Mouse (Mus musculus) frontal cortex, postnatal 36 days (tissue): ENCODE results near the gene Ddx10.
A peak's percentile ranks its signal among the peaks of the same experiment; 100 is the strongest.

ENCODE experiments used
- DNase-seq, 2 experiments: peaks; one replicate each; pipeline ENCODE4 v3.0.0; 2022; ENCODE audit warnings: low spot score in 2 of 2

The Ddx10 gene

DNA sequence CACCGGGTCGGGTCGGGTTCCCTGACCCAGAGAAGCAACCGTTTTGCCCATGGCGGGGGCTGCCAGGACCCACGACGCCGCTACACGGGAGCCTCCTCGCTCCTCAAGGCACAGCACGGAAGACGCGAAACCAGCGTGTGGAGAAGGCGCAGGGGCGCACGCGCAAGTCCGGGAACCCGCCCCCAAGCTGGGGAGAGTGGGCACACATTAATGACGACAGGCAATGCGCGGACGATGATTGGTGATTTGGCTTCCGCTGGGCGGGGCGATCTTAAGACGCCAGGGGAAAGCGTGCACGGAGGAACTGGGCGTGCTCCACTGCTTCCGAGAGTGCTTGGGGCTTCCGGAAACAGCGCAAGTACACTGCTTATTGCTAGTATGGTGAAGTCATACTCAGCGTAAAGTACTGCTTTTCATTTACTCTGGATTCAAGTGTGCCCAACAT is at the start of gene Ddx10:
Gene Ddx10, minus strand, starts transcription at position 101 of the 445 bp plus-strand sequence.
- peak; percentile 99 for DNase-seq

DNA sequence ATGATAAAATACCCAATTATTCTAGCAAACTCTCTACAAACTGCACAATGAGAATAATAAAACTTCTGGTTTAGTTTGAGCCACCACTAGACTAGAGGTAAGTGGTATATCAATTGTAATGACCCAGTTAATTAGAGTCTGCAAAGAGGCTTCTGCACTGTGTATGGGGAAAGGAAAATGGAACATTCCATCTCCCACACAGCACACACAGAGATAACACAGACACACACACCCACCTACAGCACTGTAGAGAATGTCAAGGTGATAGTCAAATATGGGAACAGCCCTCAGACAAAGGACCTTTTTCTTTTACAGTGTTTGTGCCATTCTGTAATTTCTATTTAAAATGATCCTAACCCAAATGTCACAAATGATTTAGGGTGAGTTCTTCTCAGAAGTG is 45.0 kb upstream of the Ddx10 start:
- DNase-seq = no peak

DNA sequence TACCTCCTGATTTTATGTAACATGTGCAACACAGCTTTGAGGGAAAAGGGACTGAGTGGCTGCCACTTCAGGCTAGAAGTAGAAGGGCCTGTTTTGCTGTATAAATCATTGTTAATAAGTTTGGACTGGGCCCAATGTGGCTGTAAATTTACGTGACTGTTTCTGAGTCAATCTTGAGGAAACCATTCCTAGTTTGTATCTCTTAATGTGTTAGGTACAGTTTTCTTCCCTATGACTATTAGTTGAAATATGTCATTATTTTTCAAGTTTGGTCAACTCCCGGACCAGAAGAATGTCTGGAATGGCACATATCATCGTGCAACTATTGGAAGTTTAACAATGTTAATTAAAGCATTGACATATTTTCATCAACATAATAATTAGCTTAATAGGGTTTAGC is 42.2 kb upstream of the Ddx10 start:
- DNase-seq = no peak

DNA sequence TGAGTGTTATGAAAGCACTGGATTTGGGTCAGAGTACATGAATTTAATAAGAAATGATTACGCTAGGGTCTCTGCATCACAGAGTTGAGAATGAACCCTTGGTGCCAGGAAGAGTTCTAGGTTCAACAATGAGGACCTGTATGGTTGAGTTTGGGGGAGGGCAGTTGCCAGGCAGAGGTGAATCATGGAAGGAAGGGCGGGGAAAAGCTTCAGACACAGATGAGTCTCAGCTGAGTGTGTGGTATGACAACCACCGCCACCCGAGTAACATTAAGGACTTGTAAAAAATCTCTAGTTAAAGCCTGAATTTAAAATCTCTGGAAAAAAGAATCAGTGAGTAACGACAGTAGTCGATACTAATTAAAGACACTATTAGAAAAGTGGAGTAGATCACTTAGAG is 38.9 kb upstream of the Ddx10 start:
- no peak for DNase-seq

DNA sequence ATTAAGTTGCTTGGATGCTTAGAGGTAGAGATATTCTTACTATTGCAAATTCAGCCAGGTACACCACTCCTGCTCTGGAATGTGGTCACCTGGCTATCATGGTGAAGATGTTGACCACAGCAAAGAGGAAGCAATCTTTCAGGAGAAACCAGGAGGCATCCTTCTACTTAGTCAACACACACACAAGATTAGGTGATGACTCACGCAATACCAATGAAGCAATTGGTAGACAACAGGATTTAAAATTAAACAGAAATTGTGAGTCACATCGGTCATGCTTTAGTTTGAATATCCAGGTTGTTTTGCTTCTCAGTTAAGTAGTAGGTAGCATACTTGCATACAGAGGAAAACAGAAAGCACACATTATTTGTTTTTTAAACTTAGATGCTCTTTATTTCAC is 31.1 kb upstream of the Ddx10 start:
- no peak for DNase-seq

DNA sequence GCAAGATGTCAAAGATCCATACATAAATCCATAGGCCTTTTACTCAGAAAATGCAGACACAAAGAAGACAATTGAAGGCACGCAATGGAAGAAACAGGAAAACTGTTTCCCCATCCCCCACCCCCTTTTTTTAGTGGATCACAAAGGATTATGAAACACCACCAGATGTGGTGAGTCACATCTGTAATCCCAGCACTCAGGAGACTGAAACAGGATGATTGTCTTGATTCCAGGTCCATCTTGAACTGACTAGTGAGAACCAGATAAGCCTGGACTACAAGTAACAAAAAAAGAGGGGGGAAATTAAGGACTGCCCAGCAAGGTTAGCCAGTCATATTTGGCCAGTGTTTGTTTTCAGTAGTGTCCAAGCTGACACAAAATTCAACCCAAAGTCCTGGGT is 28.5 kb upstream of the Ddx10 start:
- DNase-seq = no peak

DNA sequence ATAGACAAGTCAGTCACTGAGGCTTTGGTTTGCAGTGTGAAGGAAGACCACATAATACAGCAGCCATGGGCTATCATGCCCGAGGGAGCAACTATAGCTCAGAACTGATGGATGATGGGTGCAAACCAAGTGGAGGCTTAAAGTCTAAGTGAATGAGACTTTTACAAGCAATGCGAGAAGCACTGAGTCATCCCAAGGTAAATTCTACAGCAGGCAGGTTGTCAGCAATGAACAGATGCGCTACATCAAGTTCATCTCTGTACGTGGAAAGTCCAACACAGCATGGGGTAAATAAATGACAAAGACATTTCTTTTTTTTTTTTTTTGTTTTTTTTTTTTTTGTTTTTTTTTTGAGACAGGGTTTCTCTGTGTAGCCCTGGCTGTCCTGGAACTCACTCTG is 24.9 kb upstream of the Ddx10 start:
- DNase-seq = no peak

DNA sequence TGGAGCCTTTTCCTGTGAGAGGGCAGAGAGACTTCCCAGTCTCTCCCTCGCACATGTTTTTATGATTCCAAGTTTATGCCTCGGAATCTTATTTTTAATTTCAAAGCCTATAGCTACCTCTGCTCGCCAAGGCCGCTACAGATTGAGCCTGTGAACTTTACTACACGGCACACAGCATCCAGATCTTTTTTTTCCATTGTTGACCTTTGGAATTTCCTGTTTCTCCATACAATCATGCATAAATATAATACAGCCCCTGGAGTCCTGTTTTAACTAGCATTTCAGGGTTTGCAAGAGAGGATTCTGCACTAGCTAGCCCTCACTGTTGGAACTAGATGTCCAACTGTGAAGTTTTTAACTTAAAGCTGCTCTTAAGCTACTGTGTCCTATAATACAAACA is 24.4 kb upstream of the Ddx10 start:
- DNase-seq = no peak

DNA sequence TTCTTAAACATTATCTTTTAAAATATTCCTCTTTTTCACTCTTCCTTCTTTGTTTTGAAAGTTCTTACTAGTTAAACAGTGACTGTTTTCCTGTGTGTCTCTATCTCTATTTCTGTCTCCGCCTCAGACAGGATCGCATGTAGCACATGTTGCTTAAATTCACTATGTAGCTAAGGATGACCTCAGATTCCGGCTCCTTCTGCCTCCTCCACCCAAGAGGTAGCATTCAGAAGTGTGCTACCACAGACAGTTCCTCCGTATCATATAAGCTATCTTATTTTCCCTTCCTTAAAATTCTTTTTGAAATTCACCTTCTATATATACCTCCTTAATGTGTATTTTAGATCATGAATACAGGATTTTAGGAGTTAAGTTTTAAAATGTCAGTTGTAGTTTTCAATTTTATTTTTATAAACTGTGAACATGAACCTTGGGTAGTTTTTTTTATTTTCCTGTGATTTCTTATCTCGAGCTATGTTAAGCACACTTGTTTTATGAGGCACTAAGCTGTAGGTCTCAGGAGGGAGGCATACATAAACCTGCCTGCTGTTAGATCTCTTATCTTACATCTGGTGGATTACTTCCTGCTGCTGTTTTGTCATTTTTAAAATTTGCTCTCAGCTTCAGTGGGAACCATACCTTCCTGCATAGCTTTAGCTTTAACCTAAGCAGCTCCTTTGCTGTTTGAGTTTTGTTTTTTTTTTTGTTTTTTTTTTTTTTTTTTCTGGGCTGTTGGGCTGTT is 23.6 kb upstream of the Ddx10 start:
- DNase-seq = no peak

DNA sequence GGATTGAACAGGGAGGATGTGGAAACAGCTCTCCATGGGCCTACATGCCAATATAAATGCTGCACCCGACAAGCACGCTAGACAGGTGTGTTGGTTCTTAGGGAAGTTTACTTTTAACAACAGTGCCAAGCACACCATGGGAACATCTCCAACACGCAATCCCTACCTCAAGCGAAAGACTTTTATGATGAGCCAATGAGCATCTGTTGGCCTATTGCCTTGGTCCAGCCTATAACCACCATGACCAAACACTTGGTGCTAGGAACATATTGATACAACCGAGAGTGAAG is 21.6 kb upstream of the Ddx10 start:
- DNase-seq = no peak

DNA sequence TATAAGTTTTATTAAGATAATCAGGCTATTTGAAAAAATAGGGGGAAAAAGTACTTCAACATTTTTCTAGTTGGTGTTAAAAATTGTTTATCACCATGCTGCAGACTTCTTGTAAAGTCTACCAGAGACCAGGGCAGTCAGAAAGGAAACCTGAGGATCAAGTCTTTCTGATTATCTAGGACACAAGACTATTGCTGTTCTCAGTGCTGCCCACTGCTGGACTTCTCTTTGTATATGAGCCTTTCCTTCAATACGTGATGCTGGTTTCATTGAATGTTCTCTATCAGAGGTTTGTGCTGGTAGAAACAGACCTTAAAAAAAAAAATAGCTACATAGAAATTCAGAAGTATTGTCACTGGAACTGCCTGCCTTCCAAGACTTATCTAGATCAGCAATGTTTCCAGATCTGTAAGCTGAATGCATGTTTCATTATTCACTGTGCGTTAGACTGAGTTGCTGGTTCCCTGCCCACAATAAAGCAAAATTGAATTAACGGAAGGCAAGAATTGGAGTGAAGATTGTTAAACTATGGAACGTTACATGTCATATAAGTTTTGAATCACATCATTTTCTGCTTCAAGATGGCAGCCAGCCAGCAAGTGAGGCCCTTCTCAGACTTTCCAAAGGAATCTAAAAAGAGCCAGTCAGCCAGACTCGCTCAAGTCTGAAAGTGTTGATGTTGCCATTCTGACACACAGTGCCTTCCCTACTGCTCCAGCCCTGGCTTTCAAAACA is 21.0 kb upstream of the Ddx10 start:
- no peak for DNase-seq

DNA sequence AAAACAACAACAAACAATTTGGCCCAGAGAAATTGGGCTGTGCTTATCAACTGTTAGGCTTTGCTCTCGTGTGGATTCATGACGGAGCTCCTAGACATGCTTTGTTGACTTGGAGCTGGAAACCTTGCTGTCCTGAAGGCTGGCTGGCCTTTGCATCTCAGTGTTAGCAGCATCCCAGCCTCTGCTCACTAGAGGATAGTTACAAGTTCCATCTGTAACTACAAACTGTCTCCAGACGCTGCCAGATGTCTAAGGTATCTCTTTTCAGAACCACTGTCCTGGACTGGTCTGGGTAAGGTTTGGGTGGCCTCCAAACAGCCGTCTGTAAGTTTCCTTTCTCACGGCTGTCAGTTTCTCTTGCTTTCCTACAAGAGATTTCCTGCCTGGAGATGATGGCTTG is 20.2 kb upstream of the Ddx10 start:
- DNase-seq = no peak

DNA sequence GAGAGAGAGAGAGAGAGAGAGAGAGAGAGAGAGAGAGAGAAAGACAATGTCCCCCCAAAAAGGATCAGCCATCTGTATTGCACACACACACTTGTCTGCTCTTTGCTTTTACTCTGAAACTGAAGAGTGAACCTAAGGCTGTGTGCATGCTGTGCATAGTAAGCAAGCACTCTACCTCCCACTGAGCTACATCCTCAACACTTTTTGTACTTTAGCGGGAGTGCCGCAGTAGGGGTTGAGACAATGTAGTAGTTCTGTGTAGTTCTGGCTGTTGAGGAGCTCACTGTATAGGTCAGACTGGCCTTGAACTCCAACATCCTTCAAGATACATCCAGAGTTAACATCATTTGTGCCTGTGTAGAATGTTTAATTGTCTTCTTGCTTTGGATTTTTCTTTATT is 17.7 kb upstream of the Ddx10 start:
- DNase-seq = no peak

DNA sequence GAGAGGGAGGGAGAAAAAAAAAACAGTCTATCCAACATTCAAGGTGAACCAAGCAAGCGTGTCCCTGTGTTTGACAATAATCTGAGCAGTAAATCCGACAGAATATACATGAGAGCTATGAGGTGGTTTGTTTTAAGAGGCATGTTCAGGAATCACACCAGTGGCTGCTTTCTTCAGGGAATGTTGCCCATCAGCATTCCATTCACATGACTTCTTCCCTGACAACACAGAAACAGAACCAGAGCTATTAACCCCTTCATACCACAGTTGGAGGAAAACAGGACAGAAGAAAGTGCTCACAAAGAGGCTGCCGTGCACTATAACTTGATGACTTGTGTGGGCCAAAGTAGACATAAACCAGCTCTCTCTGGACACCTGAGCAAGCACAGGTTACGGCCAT is 16.5 kb upstream of the Ddx10 start:
- DNase-seq = no peak

DNA sequence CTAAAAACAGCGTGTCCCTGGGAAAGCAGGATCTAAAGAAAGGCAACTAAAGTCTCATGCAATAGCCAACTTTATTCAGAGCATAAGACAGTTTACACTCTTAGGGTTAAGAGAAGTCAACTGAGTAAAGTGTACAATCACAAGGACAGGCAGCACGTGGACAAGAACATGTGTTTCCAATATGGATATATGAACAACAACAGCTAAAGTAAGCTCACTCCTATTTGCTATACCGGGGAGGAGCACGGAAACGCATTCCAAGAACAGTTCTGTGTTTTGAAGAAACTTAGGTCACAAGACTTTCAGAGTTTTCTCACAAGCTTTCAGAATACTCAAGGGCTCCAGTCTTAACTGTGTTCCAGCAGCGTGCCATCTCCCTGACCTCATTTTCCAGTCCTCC is 10.3 kb upstream of the Ddx10 start:
- no peak for DNase-seq

DNA sequence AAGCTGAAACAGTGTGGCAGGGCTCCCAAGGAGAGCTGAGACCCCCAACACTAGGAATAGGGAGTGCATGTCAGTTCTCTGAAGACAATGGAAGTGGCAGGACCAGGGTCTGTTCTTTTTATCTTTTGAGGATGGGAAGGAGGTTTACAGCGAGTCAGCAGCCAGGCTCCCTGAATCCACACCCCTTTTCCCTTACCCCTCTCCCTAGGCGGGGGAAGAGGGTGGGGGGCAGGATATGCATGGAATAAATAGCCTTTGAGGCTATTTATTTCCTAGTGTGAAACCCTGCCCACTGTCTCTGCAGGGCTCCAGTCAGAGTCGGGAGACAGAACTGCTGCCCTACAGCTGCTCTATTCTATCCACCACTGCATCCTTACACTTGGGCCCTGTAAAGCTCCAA is 9.9 kb upstream of the Ddx10 start:
- peak in 1 of 2 experiments; percentile 41 for DNase-seq

DNA sequence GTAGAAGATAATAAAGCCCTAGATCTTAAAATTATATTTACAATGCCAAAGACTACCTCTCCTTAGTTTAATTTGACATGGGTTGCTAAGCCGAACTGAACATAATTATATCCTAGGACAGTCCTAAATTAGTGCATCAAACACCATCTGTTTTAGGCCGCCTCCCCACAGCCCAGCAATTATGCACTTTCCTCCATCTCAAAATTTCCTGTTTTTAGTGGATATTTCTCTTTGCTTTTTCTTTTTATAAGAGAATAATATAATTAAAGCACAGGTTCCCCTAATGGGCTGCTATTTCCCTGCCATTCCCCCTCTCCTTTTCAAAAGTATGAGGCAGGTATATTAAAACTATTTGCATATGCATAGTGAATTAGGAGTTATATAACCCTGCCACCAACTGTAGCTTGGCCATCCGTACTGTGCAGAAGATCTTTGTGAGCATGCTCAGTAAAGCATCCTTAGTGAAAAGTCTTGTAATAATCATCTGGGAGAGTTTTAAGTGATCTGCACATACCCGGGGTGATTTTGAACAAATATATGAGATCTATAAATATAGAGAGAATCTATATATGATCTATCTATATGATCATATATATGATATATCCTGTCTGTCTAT is 8.9 kb upstream of the Ddx10 start:
- DNase-seq = peak in 1 of 2 experiments; percentile 56

DNA sequence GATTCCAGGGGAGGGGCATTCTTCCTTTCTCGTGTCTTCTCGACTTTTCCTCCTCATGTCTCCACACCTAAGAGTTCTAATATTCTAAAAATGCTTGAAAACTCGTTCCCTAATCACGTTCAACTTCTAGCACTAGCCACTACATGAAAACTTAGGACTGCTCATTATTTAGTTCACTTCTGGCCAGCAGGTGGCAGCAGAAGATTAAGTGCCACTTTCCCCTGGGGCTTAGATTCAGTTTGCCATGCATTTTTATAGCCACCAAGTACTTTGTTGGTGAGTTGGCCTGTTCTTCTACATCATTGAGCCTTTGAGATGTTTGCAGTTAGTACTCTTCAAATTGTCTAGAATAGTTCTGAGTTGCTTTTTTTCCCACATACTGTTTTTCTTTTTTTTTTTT is 6.5 kb upstream of the Ddx10 start:
- DNase-seq = peak; percentile 75 to 82

DNA sequence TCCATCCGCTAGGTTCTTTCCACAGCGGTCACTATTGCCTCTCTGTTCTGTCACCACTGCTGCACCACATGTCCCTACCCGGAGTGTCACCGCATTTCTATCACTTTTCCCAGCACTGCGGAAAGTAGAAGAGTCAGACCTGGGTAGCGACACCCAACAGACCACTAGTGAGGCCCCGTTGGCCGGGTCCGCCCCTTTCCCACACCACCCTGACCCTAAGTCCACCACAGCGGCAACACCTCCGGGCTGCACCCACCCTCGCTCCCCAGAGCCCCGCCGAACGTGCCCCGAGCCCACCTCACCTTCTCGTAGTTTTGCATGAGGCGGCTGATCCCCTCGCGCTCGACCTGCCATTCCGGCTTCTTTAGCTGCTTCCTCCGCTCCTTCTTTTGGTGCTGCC is 337 bp downstream of the Ddx10 start:
- no peak for DNase-seq

DNA sequence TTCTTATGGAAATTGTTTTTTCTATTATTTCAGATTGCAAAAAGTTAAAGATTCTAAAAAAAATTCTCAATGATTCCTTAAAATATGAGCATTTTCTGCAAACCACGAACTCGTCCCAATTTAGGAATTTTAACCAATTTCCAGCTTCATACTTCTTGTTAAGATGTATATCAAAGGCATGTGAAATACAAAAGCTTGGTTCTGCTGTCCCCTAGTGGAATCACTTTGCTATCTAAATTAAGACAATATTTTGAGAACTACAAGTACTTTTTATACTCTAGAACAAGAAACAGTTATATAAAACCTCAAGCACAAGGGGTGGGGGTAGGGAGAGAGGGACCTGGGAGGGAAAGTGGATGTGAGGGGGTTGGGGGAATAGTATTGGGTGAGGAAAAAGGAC is 29.7 kb downstream of the Ddx10 start:
- peak in 1 of 2 experiments; percentile 49 for DNase-seq

DNA sequence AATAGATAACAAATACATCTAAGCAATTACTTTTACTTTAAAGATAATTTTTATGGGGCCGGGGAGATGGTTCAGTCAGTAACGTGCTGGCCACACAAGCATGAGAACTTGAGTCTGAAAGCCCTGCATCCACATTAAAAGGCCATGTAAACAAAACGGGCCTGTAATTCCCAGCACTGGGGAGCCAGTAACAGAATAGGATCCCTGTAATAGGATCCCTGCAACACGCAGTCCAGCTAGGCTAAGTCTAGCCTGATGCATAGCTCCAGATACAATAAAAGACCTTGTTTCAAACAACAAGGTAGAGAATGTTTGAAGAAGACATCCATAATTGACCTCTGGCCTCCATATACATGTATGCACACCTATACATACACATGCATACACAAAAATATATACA is 39.6 kb downstream of the Ddx10 start:
- DNase-seq = no peak

DNA sequence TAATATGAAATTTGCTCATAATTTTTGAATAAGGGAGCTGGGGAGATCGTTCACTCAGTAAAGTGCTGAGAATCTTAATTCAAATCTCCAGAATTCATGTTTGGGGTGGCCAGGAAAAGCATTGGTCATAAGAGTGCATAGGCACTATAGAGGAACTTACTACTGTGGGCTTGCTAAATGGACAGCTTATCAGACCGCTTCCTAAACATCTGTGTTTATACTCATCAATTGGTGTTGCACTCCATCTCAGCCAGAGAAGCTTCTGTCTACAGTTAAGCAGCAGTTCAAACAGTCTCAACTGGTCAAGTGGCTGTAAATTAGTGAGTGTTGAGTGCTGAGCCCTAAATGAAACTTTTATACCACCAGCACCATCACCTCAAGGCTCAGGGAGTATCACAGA is 73.3 kb downstream of the Ddx10 start:
- DNase-seq = no peak

DNA sequence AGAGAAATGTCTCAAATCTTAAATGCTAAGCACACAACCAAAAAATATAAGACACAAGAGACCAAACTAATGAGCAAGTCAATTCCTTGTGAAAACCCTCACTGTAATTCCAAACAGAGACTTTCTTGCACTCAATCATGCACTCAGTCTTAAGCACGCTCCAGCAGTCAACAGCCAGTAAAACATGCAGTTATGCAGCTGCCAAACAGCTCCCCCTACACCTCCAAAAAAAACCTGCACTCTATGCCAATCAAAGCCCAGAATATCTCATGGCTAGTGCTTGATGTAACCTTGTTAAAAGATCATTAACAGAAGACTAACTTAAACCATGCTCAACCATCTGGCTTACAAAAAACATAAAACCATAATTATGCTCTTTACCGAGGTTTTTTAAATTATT is 74.6 kb downstream of the Ddx10 start:
- DNase-seq = no peak
